Mouse (Mus musculus): ENCODE measurements around the gene Trpv5.

Gene Trpv5

GRCm38 (mm10) chr6:41680669-41681068 is at the start of gene Trpv5:
Trpv5 (minus strand) TSS chr6:41680769.
- in situ Hi-C loops (cut with MboI, MseI): no loop called here

GRCm38 (mm10) chr6:41727989-41728609 is 47.5 kb upstream of the Trpv5 start:
- in situ Hi-C loops (cut with MboI, MseI): no loop called here

GRCm38 (mm10) chr6:41721430-41721829 is 40.9 kb upstream of the Trpv5 start:
- in situ Hi-C loops (cut with MboI, MseI): no loop called here

GRCm38 (mm10) chr6:41710281-41710680 is 29.7 kb upstream of the Trpv5 start:
- in situ Hi-C loops (cut with MboI, MseI): loop anchor here in 1 of 2 experiments (10.0 kb wide), 1 partner anchor 275 kb away; no protein-coding TSS in a partner anchor

GRCm38 (mm10) chr6:41706275-41706674 is 25.7 kb upstream of the Trpv5 start:
- in situ Hi-C loops (cut with MboI, MseI): no loop called here

- in situ Hi-C loops (cut with MboI, MseI): no loop called here
Measured at GRCm38 (mm10) chr6:41704123-41704522, 23.6 kb upstream of the Trpv5 start, which contains the start of gene Kel. Kel (minus strand) TSS chr6:41704339.

GRCm38 (mm10) chr6:41702928-41703327 is 22.4 kb upstream of the Trpv5 start:
- in situ Hi-C loops (cut with MboI, MseI): no loop called here

- in situ Hi-C loops (cut with MboI, MseI): no loop called here
Measured at GRCm38 (mm10) chr6:41701245-41701644, 20.7 kb upstream of the Trpv5 start.

- in situ Hi-C loops (cut with MboI, MseI): no loop called here
Measured at GRCm38 (mm10) chr6:41694407-41694806, 13.8 kb upstream of the Trpv5 start.

- in situ Hi-C loops (cut with MboI, MseI): no loop called here
Measured at GRCm38 (mm10) chr6:41692200-41692599, 11.6 kb upstream of the Trpv5 start.

GRCm38 (mm10) chr6:41685596-41685995 is 5.0 kb upstream of the Trpv5 start:
- in situ Hi-C loops (cut with MboI, MseI): no loop called here

- in situ Hi-C loops (cut with MboI, MseI): no loop called here
Measured at GRCm38 (mm10) chr6:41684911-41685310, 4.3 kb upstream of the Trpv5 start.

GRCm38 (mm10) chr6:41684131-41684530 is 3.6 kb upstream of the Trpv5 start, which contains the start of gene Llcfc1:
Llcfc1 (plus strand) TSS chr6:41684431.
- in situ Hi-C loops (cut with MboI, MseI): no loop called here

- in situ Hi-C loops (cut with MboI, MseI): no loop called here
Measured at GRCm38 (mm10) chr6:41681656-41682055, 1.1 kb upstream of the Trpv5 start.

- in situ Hi-C loops (cut with MboI, MseI): no loop called here
Measured at GRCm38 (mm10) chr6:41676530-41676929, 4.0 kb downstream of the Trpv5 start.

GRCm38 (mm10) chr6:41662320-41662719 is 18.2 kb downstream of the Trpv5 start:
- in situ Hi-C loops (cut with MboI, MseI): no loop called here

- in situ Hi-C loops (cut with MboI, MseI): no loop called here
Measured at GRCm38 (mm10) chr6:41658487-41658886, 22.1 kb downstream of the Trpv5 start.

GRCm38 (mm10) chr6:41654648-41655047 is 25.9 kb downstream of the Trpv5 start:
- in situ Hi-C loops (cut with MboI, MseI): no loop called here

GRCm38 (mm10) chr6:41653173-41653572 is 27.4 kb downstream of the Trpv5 start:
- in situ Hi-C loops (cut with MboI, MseI): no loop called here

- in situ Hi-C loops (cut with MboI, MseI): loop anchor here in 1 of 2 experiments (5.0 kb wide), 1 partner anchor 106 kb away; no protein-coding TSS in a partner anchor
Measured at GRCm38 (mm10) chr6:41646672-41647071, 33.9 kb downstream of the Trpv5 start.

GRCm38 (mm10) chr6:41646220-41646619 is 34.3 kb downstream of the Trpv5 start:
- in situ Hi-C loops (cut with MboI, MseI): loop anchor here in 1 of 2 experiments (5.0 kb wide), 1 partner anchor 106 kb away; no protein-coding TSS in a partner anchor

GRCm38 (mm10) chr6:41643227-41643626 is 37.3 kb downstream of the Trpv5 start:
- in situ Hi-C loops (cut with MboI, MseI): no loop called here

- in situ Hi-C loops (cut with MboI, MseI): no loop called here
Measured at GRCm38 (mm10) chr6:41642765-41643164, 37.8 kb downstream of the Trpv5 start.
